Mouse (Mus musculus) intestine, embryonic 15.5 days (tissue): Measurements from ENCODE around the gene Arrdc5. TPM values are rescaled to one million over a fixed set of nuclear protein-coding genes. Genes with fewer than 3 reads are reported as not detected.

Experiments
- ATAC-seq: fragments of 200-750 bp; cut with Nextera tagmentation; 2 replicates; pipeline ENCODE4 v1.8.0; 2017; ENCODE audit warnings: moderate TSS enrichment, moderate library complexity
- H3K27ac ChIP-seq: fragments of 300-500 bp; sonication (generic); 2 replicates; pipeline ENCODE4 v1.5.1; 2015; ENCODE audit warnings: mild to moderate bottlenecking, inconsistent platforms
- H3K27me3 ChIP-seq: fragments of 300-500 bp; sonication (generic); replicated peaks from 2 replicates; pipeline ENCODE4 v1.6.1; 2015; ENCODE audit warnings: inconsistent platforms
- H3K36me3 ChIP-seq: fragments of 300-500 bp; sonication (generic); 2 replicates; pipeline ENCODE4 v1.6.1; 2015; ENCODE audit warnings: inconsistent platforms
- H3K4me1 ChIP-seq: fragments of 300-500 bp; sonication (generic); replicated peaks from 2 replicates; pipeline ENCODE4 v1.6.1; 2015; ENCODE audit warnings: inconsistent platforms
- H3K4me2 ChIP-seq: fragments of 300-500 bp; sonication (generic); replicated peaks from 2 replicates; pipeline ENCODE4 v1.6.1; 2015; ENCODE audit warnings: mild to moderate bottlenecking, inconsistent platforms
- H3K4me3 ChIP-seq: fragments of 300-500 bp; sonication (generic); replicated peaks from 2 replicates; pipeline ENCODE4 v1.5.1; 2015; ENCODE audit warnings: inconsistent platforms
- H3K9ac ChIP-seq: fragments of 300-500 bp; sonication (generic); 2 replicates; pipeline ENCODE4 v1.6.1; 2015; ENCODE audit warnings: inconsistent platforms
- H3K9me3 ChIP-seq: fragments of 300-500 bp; sonication (generic); 2 replicates; pipeline ENCODE4 v1.6.1; 2016; ENCODE audit warnings: inconsistent platforms
- WGBS: fragments of 180-500 bp; shearing (Covaris S2); methylation state at CpG from one replicate; pipeline ENCODE4 v1.1.7; 2015; 5-methylcytosine and 5-hydroxymethylcytosine counted together
- polyA plus RNA-seq: library from polyadenylated mRNA; unstranded; fragments of >200 nt; fragmentation: Nextera tagmentation; extraction: Ambion mirVana; gene quantifications from 2 replicates; pipeline ENCODE4 v1.2.1, GENCODE M21; 2015

Gene Arrdc5
- polyA plus RNA-seq, 1 experiment from 2014 or later, result not detected

DNA sequence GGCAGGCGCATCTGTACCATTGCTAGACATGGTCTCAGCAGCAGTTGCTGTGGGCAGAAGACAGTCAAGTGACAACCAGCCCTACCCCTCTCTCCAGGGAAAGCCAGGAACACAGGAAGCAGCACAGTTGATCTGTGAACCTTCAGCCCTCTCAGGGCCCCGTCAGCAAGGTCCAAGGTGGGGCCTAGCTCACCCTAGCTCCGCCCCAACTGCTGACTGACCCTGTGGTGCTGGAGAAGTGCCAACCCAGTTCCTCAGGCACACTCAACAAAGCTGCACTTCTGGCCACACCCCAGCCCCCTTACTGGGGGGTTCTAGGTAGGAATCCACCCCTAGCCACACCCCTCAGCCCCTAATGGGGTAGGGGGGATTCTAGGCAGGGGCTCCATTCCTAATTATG is 12.3 kb downstream of the Arrdc5 start:
- Histone ChIP-seq H3K9me3 (no peaks in the 10 kb centered on the region), H3K4me2 (peak overlapping the region; percentile 79), H3K4me1 (peaks cover 37% of the 10 kb centered on the region), H3K27me3 (no peaks in the 10 kb centered on the region), H3K36me3 (peaks cover 35% of the 10 kb centered on the region), H3K9ac (peak overlapping the region; percentile 47; the same call in 1 of the 2 replicates), H3K4me3 (peak overlapping the region; percentile 29), H3K27ac (peak overlapping the region; percentile 95)
- peak; percentile 69 for ATAC-seq
- WGBS, result 43% methylated on average over 3 of the region's 3 CpGs

DNA sequence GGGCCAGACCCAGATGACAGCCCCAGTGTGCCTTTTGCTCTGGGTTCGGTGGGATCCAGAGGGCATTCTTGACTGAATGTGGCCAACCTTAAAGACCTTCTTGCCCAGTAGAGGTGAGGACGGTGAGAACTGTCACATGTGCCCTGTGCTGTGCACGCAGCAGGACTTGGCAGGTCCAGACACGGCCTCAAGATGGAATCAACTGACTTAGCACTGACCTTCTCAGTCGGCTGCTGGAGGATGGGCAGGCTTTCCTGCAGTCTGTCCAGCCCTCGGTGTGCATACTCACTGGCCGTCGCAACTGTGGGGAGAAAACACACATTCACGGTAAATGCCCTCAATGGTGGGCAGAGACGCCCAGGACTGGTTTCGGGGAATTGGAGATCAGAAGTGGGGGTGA is 14.1 kb downstream of the Arrdc5 start:
- Histone ChIP-seq H3K4me1 (peaks cover 37% of the 10 kb centered on the region), H3K36me3 (peaks cover 43% of the 10 kb centered on the region), H3K4me2 (0 out of 2 replicates have a peak overlapping the region, but pooled peaks have one; percentile 4), H3K27ac (no peak overlapping the region), H3K4me3 (no peak overlapping the region), H3K9ac (no peak overlapping the region), H3K9me3 (no peaks in the 10 kb centered on the region), H3K27me3 (no peaks in the 10 kb centered on the region)
- ATAC-seq, result no peak
- WGBS, result 96% methylated on average over 11 of the region's 11 CpGs

DNA sequence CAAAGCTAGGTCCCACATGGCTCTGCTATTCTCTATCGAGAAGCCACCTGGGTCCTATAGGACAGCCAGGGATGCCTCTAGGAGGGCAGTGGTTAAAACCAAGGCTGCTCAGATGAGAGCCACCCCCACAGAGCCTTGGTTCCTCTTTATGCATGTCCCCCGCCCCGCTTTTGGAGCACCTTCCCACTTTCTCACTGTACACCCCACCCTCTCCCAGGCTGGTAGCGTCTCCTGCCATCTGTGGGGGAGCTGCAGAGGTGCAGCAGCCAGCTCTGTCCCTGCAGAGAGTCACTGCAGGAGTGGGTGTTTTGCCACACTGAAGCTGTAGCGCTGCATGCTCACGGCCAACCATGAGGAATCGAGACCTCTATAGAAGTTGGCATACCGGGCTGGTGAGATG is 16.8 kb downstream of the Arrdc5 start:
- Histone ChIP-seq H3K36me3 (peaks cover 52% of the 10 kb centered on the region), H3K4me3 (no peak overlapping the region), H3K27me3 (no peaks in the 10 kb centered on the region), H3K27ac (no peak overlapping the region), H3K9me3 (no peaks in the 10 kb centered on the region), H3K9ac (no peak overlapping the region), H3K4me1 (peaks cover 26% of the 10 kb centered on the region), H3K4me2 (no peak overlapping the region)
- ATAC-seq, result no peak
- 92% methylated on average over 8 of the region's 8 CpGs for WGBS

DNA sequence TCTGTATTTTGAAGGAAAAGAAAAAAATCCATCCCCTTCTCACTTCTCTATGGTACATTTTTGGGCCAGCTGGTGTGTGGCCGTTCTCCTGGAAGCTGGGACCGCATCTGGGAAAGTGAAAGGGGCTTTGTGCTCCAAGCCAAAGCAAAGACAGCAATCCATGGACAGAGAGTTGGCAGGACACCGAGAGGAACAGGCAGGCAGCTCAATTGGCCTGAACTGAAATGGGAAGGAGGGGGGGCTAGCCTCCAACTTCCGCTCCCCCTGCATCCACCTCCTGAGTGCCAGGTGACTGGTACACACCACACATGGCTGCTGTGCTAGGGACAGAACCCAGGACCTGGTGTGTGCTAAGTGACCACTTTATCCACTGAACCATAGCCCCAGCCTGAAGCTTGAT is 17.3 kb downstream of the Arrdc5 start:
- Histone ChIP-seq H3K4me3 (no peak overlapping the region), H3K27ac (no peak overlapping the region), H3K4me1 (peaks cover 26% of the 10 kb centered on the region), H3K9me3 (no peaks in the 10 kb centered on the region), H3K9ac (no peak overlapping the region), H3K4me2 (no peak overlapping the region), H3K27me3 (no peaks in the 10 kb centered on the region), H3K36me3 (peaks cover 52% of the 10 kb centered on the region)
- WGBS, result 81% methylated on average over 4 of the region's 4 CpGs
- ATAC-seq, result no peak

DNA sequence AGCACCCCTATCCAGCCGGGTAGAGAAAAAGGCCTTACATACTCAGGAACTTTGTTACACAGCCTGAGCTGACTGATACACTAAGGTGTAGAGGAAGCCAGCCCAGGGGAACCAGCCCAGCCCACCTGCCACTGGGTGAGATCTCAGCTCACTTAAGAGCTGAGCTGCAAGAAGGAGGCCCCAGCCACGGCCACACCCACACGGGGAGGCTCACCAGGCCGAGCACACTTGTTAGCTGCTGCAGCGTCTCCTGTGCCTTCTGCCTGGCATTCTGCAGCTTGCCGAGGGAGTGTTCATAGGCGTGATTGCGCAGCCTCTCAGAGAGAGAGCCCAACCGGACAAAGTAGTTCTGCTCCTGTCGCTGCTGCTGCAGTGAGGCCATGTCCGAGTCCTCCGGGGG is 18.9 kb downstream of the Arrdc5 start:
- WGBS, result 77% methylated on average over 12 of the region's 12 CpGs
- no peaks in the 10 kb centered on the region for H3K9me3 ChIP-seq
- H3K9ac ChIP-seq, result no peak overlapping the region
- peaks cover 44% of the 10 kb centered on the region for H3K36me3 ChIP-seq
- H3K4me1 ChIP-seq, result peaks cover 23% of the 10 kb centered on the region
- H3K4me3 ChIP-seq, result no peak overlapping the region
- no peaks in the 10 kb centered on the region for H3K27me3 ChIP-seq
- ATAC-seq, result no peak
- H3K4me2 ChIP-seq, result 0 out of 2 replicates have a peak overlapping the region, but pooled peaks have one; percentile 1
- H3K27ac ChIP-seq, result no peak overlapping the region; the same call in 1 of the 2 replicates

DNA sequence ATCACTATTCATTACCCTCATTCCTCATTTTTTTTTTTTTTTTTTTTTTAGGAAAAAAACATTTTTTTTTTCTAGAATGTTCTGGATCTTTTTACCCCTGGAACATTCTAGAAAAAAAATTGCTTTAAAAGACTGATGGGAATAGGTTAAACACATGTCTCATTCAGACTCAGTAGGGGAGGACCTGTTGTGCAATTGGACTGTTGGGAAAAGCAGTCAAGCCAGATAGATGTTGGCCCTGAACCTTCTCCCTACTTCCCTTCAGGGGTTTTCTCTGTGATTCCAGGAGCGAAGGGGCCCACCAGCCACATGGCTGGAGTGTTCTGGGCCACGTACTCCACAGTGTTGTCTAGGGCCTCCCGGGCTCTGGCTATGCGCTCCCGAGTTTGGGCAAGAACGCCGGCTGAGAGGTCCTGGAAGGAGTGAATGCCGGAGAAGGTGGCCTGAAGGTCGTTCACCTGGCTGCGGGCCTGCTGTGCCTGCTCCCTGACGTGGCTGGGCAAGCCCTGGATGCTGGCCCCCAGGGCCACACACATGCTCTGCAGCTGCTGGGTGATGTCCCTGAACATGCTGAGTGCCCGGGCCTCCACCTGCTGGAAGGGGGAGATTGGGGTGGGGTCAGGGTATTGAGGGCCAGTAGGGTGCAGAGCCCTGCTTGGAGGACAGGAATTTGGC is 20.5 kb downstream of the Arrdc5 start:
- Histone ChIP-seq H3K4me3 (no peak overlapping the region), H3K36me3 (peaks cover 30% of the 10 kb centered on the region), H3K4me1 (peaks cover 23% of the 10 kb centered on the region), H3K27ac (peak overlapping the region; percentile 61; the same call in 1 of the 2 replicates), H3K9me3 (no peaks in the 10 kb centered on the region), H3K9ac (no peak overlapping the region), H3K4me2 (no peak overlapping the region), H3K27me3 (no peaks in the 10 kb centered on the region)
- WGBS, result 84% methylated on average over 12 of the region's 12 CpGs
- no peak for ATAC-seq

DNA sequence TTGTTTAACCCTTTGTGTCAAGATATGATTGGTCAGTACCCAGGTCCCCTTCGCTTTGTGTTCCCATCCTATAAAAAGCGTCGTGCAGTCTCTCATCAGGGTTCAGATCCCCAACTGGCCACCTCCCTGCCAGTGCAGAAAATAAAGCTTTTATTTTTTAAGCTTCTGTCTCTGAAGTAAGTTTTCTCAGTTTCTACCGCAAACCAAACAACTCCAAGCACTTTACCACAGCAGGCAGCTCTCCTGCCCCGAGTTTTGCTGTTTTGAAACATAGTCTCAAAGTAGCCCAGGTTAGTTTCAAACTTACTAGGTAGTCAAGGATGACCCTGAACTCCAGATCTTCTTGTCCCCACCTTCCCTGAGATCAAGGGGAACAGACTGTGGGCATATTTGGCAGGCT is 21.7 kb downstream of the Arrdc5 start:
- H3K9ac ChIP-seq, result no peak overlapping the region
- peaks cover 22% of the 10 kb centered on the region for H3K36me3 ChIP-seq
- peak overlapping the region; percentile 95 for H3K27ac ChIP-seq
- H3K4me3 ChIP-seq, result no peak overlapping the region
- 0 out of 2 replicates have a peak overlapping the region, but pooled peaks have one; percentile 9 for H3K4me2 ChIP-seq
- no peaks in the 10 kb centered on the region for H3K9me3 ChIP-seq
- no peaks in the 10 kb centered on the region for H3K27me3 ChIP-seq
- ATAC-seq, result no peak
- peaks cover 29% of the 10 kb centered on the region for H3K4me1 ChIP-seq
- WGBS, result 76% methylated on average over 5 of the region's 5 CpGs

DNA sequence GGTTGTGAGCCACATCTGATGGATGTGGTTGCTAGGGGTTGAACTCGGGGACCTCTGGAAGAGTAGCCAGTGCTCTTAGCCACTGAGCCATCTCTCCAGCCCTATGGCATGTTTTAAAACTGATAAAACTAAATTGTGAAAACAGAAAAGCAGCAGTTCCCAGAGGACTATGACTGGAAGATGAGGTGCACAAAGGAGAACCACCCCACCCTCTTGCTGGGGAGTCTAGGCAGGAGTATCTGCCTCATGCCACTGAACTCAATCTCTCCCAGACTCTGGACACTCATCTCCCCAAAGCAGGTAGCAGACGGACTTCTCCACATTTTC is 22.6 kb downstream of the Arrdc5 start:
- H3K4me1 ChIP-seq, result peaks cover 32% of the 10 kb centered on the region
- H3K27ac ChIP-seq, result peak overlapping the region; percentile 95
- peaks cover 15% of the 10 kb centered on the region for H3K36me3 ChIP-seq
- H3K27me3 ChIP-seq, result no peaks in the 10 kb centered on the region
- 26% methylated on average over 2 of the region's 2 CpGs for WGBS
- peak overlapping the region; percentile 71 for H3K4me2 ChIP-seq
- H3K9me3 ChIP-seq, result no peaks in the 10 kb centered on the region
- no peak for ATAC-seq
- H3K4me3 ChIP-seq, result peak overlapping the region; percentile 16; the same call in 1 of the 2 replicates
- peak overlapping the region; percentile 11; the same call in 1 of the 2 replicates for H3K9ac ChIP-seq

DNA sequence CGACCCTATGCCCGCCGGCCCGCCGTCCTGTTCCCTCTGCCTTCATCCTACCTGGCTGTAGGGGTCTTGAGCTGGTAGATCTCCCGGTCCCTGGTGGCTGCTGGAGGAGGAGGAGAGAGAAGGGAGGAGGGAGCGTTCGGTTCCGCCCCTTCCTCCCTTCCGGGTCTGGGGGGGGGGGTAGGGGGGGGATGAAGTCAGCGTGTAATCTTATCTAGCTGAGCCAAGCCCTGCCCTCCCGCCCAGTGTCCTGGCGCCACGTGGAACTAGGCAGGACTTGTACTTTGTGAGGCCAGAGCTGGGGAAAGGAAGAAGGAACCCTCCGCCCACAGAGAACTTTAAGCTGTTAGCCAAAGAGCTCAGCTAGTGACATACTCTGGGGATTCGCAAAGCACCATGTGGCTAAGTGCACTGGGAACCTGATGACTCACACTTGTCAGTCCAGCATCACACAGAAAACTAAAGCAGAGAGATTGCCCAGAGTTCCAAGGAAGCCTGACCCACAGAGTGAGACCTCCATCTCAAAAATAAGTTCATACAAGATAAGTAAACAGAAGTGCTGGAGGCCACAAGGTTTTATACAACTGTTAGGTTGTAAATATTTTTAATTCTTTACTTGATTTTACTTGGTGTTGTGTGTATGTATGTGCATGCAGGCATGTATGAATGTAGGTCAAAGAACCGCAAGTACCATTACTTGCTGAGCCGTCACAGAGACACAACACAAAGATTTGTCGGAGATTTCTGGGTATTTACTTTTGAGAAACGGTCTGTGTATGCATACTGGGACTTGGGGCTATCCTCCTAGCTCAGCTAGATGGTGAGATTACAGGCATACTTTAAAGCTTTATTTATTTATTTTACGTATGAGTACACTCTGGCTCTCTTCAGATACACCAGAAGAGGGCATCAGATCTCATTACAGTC is 23.2 kb downstream of the Arrdc5 start, which contains the start of gene Ticam1:
Ticam1 (minus strand) TSS at position 144 of the 924 bp plus-strand sequence.
- Histone ChIP-seq H3K27me3 (no peaks in the 10 kb centered on the region), H3K4me3 (peak within 1 kb of the TSS; percentile 66), H3K27ac (peak within 1 kb of the TSS; percentile 95), H3K9ac (peak within 1 kb of the TSS; percentile 78), H3K4me1 (peaks cover 32% of the 10 kb centered on the region), H3K9me3 (no peaks in the 10 kb centered on the region), H3K4me2 (peak within 1 kb of the TSS; percentile 71), H3K36me3 (peaks cover 16% of the 10 kb centered on the region)
- WGBS, result 2% methylated on average over 21 of the region's 21 CpGs
- ATAC-seq, result peak; percentile 92

DNA sequence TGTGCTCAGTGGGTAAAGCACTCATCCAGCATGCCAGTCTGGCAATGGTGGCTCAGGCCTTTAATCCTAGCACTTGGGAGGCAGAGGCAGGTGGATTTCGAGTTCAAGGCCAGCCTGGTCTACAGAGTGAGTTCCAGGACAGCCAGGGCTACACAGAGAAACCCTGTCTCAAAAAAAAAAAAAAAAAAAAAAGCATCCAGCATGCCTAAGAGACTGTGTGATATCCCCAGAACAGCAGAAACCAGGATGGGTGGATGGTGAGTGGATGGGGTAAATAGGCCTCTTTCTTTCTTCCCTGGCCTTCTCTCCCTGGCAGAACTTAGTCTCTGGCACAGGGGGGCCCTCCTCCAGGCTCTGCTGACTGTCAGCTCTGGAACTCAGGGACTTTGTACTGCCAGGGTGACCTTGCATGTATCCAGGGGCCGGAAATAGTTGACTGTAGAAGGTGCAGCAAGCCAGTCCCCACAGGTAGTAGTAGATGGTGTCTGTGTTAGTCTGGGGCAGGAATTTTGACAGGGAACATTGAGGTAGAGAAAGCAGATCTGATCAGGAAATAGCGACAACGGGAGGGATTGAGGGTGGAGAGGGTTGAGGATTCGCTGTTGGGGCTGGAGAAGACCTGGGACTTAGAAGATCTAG is 24.1 kb downstream of the Arrdc5 start:
- peaks cover 19% of the 10 kb centered on the region for H3K36me3 ChIP-seq
- H3K27me3 ChIP-seq, result no peaks in the 10 kb centered on the region
- peak overlapping the region; percentile 95 for H3K27ac ChIP-seq
- peaks cover 28% of the 10 kb centered on the region for H3K4me1 ChIP-seq
- H3K9me3 ChIP-seq, result no peaks in the 10 kb centered on the region
- H3K4me2 ChIP-seq, result peak overlapping the region; percentile 71
- H3K4me3 ChIP-seq, result peak overlapping the region; percentile 66
- 16% methylated on average over 5 of the region's 5 CpGs for WGBS
- H3K9ac ChIP-seq, result peak overlapping the region; percentile 78
- ATAC-seq, result peak; percentile 60

DNA sequence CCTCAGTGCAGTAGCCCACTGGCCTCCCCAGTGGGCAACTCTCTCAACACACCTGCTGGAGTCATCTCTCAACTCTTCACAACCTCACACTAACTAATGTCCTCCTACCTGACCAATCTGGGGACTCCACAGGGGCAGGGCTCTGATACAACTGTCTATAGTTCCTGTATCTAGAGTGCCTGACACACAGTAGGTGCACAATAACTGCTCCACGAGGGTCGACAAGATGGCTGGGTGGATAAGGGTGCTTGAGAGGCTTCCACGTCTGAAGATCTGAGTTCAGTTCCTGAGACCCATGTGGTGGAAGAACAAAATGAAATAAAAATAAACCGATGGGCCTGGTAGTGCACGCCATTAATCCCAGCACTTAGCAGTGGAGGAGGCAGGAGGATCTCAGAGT is 26.1 kb downstream of the Arrdc5 start:
- no peaks in the 10 kb centered on the region for H3K27me3 ChIP-seq
- H3K36me3 ChIP-seq, result peaks cover 17% of the 10 kb centered on the region
- H3K4me2 ChIP-seq, result no peak overlapping the region
- H3K4me3 ChIP-seq, result no peak overlapping the region
- WGBS, result 89% methylated on average over 5 of the region's 5 CpGs
- H3K9ac ChIP-seq, result 0 out of 2 replicates have a peak overlapping the region, but pooled peaks have one; percentile 16
- peaks cover 26% of the 10 kb centered on the region for H3K4me1 ChIP-seq
- ATAC-seq, result no peak
- no peak overlapping the region for H3K27ac ChIP-seq
- H3K9me3 ChIP-seq, result no peaks in the 10 kb centered on the region

DNA sequence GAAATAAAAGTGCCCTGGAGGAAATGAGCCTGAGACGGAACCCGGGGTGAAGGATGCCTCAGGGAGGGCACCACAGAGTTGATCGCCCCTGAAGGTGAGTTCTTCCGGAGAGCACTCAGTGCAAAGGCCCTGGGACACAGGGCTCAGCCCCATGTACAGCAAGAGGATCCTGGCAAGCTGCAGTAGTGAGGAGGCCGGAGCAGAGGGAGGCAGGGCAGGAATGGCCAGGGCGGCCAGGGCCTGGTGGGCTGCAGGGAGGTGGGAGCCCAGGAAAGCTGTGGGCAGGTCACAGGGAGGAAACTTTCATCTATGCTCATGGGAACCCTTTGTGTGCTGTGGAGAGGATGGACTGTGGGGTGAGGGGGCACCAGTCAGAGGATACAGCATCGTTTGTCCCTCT is 26.6 kb downstream of the Arrdc5 start:
- Histone ChIP-seq H3K27me3 (no peaks in the 10 kb centered on the region), H3K9ac (0 out of 2 replicates have a peak overlapping the region, but pooled peaks have one; percentile 1), H3K4me3 (no peak overlapping the region), H3K9me3 (no peaks in the 10 kb centered on the region), H3K27ac (no peak overlapping the region), H3K36me3 (peaks cover 17% of the 10 kb centered on the region), H3K4me1 (peaks cover 26% of the 10 kb centered on the region), H3K4me2 (peak overlapping the region; percentile 15; the same call in 1 of the 2 replicates)
- 86% methylated on average over 7 of the region's 7 CpGs for WGBS
- ATAC-seq, result no peak
